Mouse (Mus musculus): Measurements from ENCODE around the gene Prdm10.

The Prdm10 gene

DNA sequence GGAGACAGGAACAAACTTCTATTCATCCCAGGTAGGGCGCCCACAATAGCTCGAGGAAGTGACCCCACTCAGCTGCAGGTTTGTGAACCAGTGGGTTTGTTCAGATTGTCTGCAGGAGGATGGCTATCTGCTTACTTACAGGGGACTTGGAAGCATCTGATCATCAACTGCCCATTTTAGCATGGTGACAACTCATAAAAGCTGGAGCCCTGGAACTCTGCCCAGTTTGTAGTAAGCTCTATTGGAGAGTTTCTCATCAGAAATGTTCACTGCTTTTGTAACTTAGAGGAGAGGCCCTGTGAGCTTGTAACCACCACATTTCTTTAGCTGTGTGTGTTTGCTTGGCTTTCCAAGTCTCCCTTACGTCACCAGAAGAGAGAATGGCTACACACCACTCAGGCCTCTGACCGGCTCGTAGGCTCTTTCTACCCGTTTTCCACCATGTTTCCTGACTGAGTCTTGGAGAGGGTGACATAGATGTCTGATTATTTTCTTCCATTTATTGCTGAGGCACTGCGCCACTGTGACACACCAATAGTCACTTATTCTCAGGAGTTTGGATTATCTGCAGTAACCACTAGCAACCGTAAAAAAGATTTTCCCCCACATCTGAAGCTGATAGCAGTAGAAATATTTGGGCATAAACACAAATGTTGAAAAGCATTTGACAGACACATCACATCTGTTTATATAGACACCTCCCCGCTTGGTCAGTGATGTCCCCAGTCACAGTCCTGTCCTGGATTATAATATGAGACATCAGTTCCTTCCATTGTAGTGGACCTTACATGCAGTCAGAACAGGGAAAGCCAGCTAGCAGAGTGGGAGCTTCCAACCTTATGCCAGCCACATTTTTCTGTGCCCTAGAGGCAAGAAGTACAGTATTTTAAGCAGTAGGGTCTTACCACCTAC, 83.6 kb downstream of the Prdm10 start:
- DNase-seq (ENCODE audit: low read depth, low spot score) = no peak

DNA sequence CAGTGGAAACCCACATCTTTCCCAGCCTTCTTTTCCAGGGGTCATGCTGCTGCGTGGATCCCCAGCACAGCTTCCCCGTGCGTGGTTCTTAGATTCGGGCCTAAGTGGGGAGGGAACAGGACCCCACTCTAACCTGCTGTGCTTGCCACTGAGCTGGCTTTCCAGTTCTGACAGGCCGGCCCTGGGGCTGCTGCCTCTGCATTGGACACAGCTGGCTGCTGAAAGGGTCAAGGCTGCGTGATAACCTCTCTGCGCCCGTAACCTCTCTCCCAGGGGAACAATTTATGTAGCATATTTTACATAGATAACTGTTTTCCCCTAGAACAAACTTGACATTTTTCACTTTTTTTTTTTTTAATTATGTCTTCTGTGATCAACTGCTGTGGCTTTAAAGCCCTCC, 84.7 kb downstream of the Prdm10 start:
- no peak for DNase-seq (ENCODE audit: low read depth, low spot score)

DNA sequence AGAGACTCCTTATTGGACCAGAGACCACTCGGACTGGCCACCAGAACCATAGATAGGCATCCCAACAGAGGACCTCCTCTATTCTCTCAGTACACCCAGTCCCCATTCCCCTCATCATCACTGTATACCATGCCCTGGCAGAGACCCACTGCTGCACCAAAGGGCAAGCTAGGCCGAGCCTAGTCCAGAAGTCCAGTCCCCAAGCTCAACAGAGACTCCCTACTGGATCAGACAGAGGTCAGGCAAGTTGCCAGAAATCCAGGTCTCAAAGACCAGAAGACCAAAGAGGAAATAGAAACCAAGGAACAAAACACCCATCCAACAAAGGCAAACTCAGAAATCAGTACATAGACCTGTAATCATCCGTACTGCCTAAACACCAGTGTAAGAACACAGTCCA, 91.4 kb downstream of the Prdm10 start:
- DNase-seq (ENCODE audit: low read depth, low spot score) = no peak

DNA sequence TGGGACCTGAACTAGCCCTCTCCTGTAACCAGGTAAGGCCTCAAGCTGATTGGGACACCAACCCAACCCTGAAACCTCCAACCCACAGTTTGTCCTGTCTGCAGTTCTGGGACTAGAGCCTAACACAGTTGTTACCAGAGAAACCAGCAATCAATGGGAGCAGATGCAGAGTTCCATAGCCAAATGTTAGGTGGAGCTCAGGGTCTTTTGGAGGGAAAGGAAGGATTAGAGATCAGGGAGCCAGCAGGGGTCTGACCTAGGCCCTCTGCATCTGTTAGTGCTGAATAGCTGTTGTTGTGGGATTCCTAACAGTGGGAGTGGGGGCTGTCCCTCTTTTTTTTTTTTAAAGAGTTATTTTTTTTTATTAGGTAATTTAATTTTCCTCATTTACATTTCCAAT, 96.3 kb downstream of the Prdm10 start:
- DNase-seq (ENCODE audit: low read depth, low spot score) = no peak

DNA sequence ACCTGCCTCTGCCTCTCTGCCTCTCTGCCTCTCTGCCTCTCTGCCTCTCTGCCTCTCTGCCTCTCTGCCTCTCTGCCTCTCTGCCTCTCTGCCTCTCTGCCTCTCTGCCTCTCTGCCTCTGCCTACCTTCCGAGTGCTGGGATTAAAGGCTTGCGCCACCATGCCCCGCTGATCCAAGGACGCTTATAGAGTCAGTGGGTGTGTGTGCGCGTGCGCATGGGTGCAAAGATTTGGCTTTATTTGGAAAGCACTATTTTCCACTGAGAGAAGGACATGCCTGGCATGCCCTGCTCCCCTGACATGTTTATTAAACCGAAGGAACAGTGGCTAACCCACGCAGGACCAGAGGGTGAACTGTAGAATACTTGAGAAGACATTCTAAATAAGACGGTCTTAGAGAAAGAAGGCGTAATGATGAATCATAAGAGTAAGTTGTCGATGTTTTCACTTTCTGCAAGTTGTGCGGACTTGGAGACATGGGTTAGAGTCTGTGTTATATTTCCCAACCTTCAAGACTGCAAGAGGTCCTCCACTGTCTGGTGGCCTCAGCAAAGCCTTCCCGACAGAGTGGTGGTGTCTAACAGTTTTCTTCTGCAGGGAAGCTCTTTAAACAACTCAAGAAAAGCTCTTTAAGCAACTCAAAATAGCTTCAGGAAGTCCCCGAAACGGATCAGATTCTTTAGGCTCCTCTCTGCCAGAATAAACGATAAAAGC, 104.6 kb downstream of the Prdm10 start:
- DNase-seq (ENCODE audit: low read depth, low spot score) = no peak

DNA sequence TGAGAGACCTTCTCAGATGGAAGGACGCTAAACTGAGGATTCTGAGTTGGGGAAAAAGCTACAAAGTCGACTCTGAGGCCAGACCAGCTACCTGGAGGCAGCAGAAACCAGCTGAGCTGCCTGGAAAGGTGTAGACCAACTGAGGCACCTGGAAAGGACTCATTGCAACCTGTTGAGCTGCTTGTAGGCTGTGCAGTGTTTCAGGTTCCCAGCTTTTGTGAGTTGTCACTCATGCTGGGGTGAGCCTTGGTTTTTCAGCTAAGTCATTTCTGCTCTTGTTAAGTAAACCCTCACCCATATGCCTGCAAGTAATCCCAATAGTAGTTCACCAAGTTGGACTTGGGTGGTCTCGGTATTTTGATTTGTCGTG, 105.1 kb downstream of the Prdm10 start:
- DNase-seq (ENCODE audit: low read depth, low spot score) = no peak

DNA sequence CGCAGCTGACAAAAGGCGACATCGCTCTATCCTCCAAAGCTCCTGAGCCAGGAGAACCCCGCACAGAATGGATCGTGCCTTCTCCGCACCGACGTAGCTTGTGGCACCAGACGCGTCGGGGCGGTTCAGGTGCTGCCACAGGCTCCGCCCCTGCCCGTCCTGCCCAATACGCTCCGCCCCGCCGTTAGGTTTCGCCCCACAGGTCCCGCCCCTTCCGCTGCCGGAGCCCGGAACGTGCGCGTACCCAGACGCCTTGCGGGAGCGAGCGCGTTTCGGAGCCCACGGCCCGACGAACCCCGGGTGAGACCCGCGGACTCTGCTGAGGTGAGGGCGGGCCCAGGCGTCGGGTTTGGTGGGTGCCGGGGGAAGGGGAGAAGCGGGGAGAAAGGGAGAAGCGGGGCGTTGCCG, 105.6 kb downstream of the Prdm10 start, which contains the start of gene Nfrkb:
Nfrkb (plus strand) TSS at position 246 of the 408 bp plus-strand sequence.
- DNase-seq (ENCODE audit: low read depth, low spot score) = peak; percentile 96

DNA sequence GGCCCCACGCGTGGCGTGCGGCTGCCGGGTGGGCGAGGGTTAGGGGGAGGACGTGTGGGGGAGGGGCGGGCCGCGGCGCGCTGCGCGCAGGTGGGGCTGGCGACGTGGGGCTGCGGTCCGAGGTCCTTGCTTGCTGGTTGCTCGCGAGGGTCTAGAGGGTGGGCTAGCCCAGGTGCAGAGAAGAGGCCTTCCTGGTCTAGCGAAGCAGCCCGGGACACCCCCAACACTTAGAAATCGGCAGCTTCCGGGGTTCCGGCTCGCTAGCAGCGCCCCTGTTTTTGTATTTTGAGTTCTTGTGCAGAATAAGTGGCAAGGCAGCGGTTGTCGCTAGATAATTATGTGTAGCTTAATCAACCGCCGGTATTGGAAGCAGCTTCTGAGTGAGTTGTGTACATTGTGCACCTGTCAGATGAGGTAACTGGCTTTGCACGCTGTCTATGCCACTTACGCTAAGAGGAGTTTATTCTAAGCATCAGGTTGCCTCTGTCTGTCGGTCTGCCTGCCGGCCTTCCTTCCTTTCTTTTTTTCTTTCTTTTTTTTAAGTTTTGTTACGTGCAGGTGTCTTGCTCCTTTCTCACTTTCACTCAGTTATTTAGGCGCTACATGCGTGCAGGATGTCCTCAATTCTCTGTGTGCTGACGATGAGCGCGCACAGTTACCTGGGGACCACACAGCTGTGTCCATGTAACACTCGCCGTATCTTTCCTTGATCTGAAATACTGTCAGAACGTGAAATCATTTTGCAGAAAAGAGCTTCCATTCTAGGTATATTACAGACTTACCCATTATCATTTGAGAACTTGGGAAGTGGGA, 106.2 kb downstream of the Prdm10 start:
- peak; percentile 53 for DNase-seq (ENCODE audit: low read depth, low spot score)

DNA sequence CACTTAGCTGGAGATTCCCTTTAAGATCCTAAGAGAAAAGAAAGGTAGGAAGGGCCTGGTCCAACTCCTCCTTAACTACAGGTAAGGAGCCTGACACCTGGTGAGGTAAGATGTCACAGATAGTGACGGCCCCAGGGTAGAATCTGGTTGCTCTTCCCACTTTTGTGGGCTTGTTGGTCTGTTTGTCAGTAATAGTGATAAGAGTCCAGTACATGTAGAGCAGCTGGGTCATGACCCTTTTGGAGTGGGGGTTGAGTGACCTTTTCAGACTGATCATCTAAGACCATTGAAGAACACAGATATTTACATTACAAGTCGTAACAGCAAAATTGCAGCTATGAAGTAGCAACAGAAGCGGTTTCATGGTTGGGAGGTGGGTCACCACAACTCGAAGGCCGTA, 106.9 kb downstream of the Prdm10 start:
- no peak for DNase-seq (ENCODE audit: low read depth, low spot score)

DNA sequence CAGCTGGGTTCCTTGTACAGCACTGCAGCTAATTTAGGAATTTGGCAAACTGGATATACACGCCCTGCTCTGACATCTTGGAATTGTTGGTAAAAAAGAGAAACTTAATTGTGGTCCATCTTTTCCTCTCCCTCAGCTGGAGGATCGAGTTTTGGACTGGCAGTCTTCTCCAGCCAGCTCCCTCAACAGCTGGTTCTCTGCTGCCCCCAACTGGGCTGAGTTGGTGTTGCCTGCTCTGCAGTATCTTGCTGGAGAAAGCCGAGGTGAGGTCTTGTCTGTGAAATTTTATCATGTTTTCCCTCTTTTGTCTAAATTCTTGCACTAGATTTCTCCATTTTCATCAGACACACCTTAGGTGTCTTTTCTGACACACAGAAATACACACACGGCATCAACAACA, 120.1 kb downstream of the Prdm10 start:
- peak; percentile 52 for DNase-seq (ENCODE audit: low read depth, low spot score)

DNA sequence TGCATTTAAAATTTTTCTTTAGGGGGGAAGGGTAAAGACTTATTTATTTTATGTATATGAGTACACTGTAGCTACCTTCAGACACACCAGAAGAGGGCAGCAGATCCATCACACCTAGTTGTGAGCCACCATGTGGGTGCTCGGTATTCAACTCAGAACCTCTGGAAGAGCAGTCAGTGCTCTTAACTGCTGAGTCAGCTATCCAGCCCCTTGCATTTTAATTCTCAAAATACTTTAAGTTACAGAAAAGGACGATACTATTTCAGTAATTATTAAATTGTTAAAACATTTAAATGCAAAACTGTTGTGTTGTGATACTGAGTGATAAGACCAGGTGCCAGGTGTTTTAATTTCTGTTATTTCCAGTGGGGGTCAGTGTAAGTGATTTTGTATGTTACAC, 124.0 kb downstream of the Prdm10 start:
- no peak for DNase-seq (ENCODE audit: low read depth, low spot score)

DNA sequence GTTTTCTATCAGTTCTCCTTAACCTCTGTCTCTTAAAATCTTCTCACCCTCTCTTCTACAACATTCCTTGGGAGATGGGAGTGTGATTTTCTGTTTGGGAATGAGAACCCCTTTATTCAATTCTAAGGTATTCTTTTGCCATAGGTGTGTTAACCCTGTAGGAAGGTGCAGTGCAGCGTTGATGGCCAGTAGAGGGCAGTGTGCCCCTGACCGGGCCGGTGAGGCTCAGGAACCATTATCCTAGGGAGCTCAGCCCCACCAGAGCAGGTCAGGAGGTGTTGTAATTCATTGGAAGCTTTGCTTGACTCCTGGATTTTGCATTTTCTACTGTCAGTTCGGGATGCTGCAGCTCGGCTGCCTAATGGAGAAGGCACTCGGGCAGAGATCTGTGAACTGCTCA, 124.9 kb downstream of the Prdm10 start:
- DNase-seq (ENCODE audit: low read depth, low spot score) = peak; percentile 22

DNA sequence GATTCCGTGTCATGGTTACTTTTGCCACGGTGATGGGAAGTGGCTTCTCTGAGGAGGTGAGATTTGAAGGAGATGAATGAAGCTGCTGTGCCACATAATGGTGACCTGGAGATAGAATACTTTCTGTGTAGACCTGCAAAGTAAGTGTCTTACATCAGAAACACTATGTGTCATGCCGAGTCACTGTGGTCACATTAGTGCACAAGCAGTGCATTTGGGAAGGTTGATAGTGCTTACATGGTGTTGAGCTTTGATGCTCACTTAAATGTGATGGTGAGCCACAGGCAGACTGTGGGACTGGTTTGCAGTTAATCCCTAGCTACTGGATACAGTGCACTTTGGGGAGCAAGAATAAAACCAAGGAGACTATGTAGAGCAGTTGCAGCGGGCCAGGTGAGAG, 131.8 kb downstream of the Prdm10 start:
- no peak for DNase-seq (ENCODE audit: low read depth, low spot score)

DNA sequence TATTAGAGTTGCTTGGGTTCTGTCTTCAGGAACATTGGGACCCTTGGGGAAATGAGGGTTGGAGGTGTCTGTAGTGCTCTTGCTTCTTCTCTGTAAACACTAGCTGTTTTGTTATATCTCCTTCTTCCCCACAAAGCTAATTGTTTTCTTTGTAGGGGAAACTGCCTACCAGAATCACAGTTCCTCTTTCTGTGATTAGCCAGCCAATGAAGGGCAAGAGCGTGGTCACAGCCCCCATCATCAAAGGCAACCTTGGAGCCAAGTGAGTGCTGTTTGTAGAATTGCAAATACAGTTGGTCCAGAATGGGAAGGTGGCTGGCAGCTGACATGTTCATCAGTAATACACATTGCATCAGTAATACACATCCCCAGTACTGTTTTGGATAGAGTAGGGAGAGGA, 138.5 kb downstream of the Prdm10 start:
- DNase-seq (ENCODE audit: low read depth, low spot score) = no peak

DNA sequence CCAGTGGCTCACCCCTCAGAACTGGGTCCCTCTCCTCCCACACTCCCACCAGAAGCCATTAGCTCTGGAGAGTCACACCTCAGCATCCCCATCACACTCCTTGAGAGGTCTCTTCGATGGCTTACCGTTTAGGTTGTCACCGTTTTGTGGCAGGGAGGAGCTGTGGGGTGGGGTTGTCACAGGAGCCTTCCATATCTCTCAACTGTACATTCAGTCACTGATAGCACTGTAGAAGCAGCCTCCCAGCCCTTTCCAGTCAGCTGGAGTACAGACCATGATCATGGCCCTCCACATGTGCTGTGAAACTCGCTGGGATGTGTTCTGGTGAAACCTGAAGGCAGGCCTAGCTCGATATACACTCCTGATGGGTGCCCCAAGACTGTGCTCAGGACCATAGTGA, 141.8 kb downstream of the Prdm10 start:
- DNase-seq (ENCODE audit: low read depth, low spot score) = no peak

DNA sequence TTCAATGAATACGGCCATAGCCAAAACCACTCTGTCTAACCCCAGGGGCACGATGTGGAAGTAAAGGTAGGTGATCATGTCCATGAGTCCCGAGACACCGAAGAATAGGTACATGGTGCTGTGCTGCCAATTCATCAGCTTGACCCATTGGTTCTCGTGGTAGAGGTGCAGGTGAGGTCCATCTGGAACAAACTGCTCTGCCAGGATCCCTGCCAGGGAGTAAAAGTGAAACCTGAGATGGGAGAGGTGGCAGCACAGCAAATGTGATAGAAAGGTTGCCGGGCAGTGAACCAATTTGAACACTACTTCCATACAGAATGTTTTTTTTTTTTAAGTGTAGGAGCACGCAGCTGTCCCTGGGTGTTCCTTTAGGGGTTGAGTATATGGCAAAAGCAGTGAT, 148.6 kb downstream of the Prdm10 start:
- no peak for DNase-seq (ENCODE audit: low read depth, low spot score)

DNA sequence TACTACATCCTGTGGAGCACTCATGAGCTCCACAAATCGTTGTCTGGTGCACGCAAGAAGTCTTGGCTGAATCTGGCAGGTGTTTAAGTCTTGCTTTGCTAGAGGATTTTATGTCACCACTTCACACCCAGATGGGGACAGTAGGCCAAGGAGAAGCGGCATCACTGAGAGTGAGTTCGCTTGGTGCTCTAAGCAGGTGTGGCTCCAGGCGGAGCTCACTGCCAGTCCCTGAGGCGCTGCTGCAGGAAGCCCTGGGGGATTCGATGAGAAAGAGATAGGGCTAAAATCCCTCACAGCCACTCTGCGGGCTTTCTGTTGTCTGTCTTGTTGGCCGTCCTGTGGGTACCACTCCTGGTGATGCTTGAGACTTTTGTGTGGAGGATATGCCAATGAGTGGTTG, 149.7 kb downstream of the Prdm10 start:
- no peak for DNase-seq (ENCODE audit: low read depth, low spot score)
